Mouse (Mus musculus) hindbrain, embryonic 13.5 days (tissue): Measurements from ENCODE around the gene Olfr279. TPM values are rescaled to one million over a fixed set of nuclear protein-coding genes. Genes with fewer than 3 reads are reported as not detected.
A peak's percentile ranks its signal among the peaks of the same experiment; 100 is the strongest.
"Not testable (repeated sequence)": the region's sequence is repeated elsewhere in the genome, so short reads cannot be mapped to it uniquely, and the experiment has no call there.

Source experiments
- ATAC-seq: fragments of 200-750 bp; cut with Nextera tagmentation; 2 replicates; pipeline ENCODE4 v1.8.0; 2017; ENCODE audit warnings: moderate TSS enrichment; ENCODE audit not compliant: low FRiP score
- H3K27ac ChIP-seq: fragments of 300-500 bp; sonication (generic); 2 replicates; pipeline ENCODE4 v1.5.1; 2015; ENCODE audit warnings: inconsistent platforms, mild to moderate bottlenecking, moderate library complexity
- H3K27me3 ChIP-seq: fragments of 300-500 bp; sonication (generic); 2 replicates; pipeline ENCODE4 v1.6.1; 2015; ENCODE audit warnings: mild to moderate bottlenecking, inconsistent platforms
- H3K36me3 ChIP-seq: fragments of 300-500 bp; sonication (generic); 2 replicates; pipeline ENCODE4 v1.6.1; 2015; ENCODE audit warnings: mild to moderate bottlenecking, inconsistent platforms
- H3K4me1 ChIP-seq: fragments of 300-500 bp; sonication (generic); replicated peaks from 2 replicates; pipeline ENCODE4 v1.6.1; 2015; ENCODE audit warnings: inconsistent platforms
- H3K4me2 ChIP-seq: fragments of 300-500 bp; sonication (generic); 2 replicates; pipeline ENCODE4 v1.6.1; 2015; ENCODE audit warnings: inconsistent platforms, mild to moderate bottlenecking, moderate library complexity
- H3K4me3 ChIP-seq: fragments of 300-500 bp; sonication (generic); 2 replicates; pipeline ENCODE4 v1.5.1; 2015; ENCODE audit warnings: mild to moderate bottlenecking, inconsistent platforms
- H3K9ac ChIP-seq: fragments of 300-500 bp; sonication (generic); 2 replicates; pipeline ENCODE4 v1.6.1; 2015; ENCODE audit warnings: mild to moderate bottlenecking, inconsistent platforms
- H3K9me3 ChIP-seq: fragments of 300-500 bp; sonication (generic); 2 replicates; pipeline ENCODE4 v1.6.1; 2016; ENCODE audit warnings: inconsistent platforms
- WGBS: fragments of 180-500 bp; shearing (Covaris S2); methylation state at CpG from one replicate; pipeline ENCODE4 v1.1.7; 2015; 5-methylcytosine and 5-hydroxymethylcytosine counted together
- polyA plus RNA-seq: library from polyadenylated mRNA; unstranded; fragments of >200 nt; fragmentation: Nextera tagmentation; extraction: Ambion mirVana; gene quantifications from 2 replicates; pipeline ENCODE4 v1.2.1, GENCODE M21; 2015

Gene Olfr279
- polyA plus RNA-seq, 1 experiment from 2014 or later = not detected

DNA sequence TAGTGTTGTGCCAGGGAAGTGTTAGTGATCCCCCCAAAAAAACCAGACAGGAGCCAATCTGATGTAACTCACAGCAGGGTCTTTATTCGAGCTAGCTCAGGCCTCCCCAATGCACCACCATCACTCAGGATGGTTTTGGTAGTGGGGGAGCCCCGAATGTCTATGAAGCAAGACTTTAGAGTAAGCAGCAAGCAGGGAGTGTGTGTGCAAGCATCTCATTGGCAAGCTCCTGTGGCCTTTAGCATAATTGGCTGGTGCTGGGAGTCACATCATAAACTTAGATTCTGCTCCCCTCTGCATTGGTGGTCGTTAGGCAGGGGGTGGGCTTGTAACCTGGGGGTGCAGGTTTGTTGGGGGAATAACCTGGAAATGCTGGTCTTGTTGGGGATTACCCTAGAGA, 21.5 kb downstream of the Olfr279 start:
- H3K9ac ChIP-seq, H3K4me2 ChIP-seq, H3K4me3 ChIP-seq, ATAC-seq, H3K27me3 ChIP-seq, H3K9me3 ChIP-seq, H3K4me1 ChIP-seq, H3K27ac ChIP-seq: not testable (repeated sequence)
- peaks cover 25% of the 10 kb centered on the region for H3K36me3 ChIP-seq
- 79% methylated on average over 3 of the region's 3 CpGs for WGBS

- no peak overlapping the region for H3K9ac ChIP-seq
- H3K27ac ChIP-seq = no peak overlapping the region
- H3K36me3 ChIP-seq = peaks cover 25% of the 10 kb centered on the region
- H3K27me3 ChIP-seq = no peaks in the 10 kb centered on the region
- no peak overlapping the region for H3K4me3 ChIP-seq
- H3K4me2 ChIP-seq = no peak overlapping the region
- peaks cover 9% of the 10 kb centered on the region for H3K4me1 ChIP-seq
- no peak for ATAC-seq
- H3K9me3 ChIP-seq = no peaks in the 10 kb centered on the region
- 89% methylated on average over 8 of the region's 8 CpGs for WGBS
Measured at GRCm38 (mm10) chr15:98514146-98514545, 21.9 kb downstream of the Olfr279 start.

- H3K4me3 ChIP-seq, H3K9me3 ChIP-seq, H3K27ac ChIP-seq, H3K27me3 ChIP-seq, H3K4me2 ChIP-seq, H3K9ac ChIP-seq, ATAC-seq, H3K4me1 ChIP-seq: not testable (repeated sequence)
- H3K36me3 ChIP-seq = peaks cover 30% of the 10 kb centered on the region
- 87% methylated on average over 2 of the region's 2 CpGs for WGBS
Measured at GRCm38 (mm10) chr15:98514845-98515244, 22.6 kb downstream of the Olfr279 start.

DNA sequence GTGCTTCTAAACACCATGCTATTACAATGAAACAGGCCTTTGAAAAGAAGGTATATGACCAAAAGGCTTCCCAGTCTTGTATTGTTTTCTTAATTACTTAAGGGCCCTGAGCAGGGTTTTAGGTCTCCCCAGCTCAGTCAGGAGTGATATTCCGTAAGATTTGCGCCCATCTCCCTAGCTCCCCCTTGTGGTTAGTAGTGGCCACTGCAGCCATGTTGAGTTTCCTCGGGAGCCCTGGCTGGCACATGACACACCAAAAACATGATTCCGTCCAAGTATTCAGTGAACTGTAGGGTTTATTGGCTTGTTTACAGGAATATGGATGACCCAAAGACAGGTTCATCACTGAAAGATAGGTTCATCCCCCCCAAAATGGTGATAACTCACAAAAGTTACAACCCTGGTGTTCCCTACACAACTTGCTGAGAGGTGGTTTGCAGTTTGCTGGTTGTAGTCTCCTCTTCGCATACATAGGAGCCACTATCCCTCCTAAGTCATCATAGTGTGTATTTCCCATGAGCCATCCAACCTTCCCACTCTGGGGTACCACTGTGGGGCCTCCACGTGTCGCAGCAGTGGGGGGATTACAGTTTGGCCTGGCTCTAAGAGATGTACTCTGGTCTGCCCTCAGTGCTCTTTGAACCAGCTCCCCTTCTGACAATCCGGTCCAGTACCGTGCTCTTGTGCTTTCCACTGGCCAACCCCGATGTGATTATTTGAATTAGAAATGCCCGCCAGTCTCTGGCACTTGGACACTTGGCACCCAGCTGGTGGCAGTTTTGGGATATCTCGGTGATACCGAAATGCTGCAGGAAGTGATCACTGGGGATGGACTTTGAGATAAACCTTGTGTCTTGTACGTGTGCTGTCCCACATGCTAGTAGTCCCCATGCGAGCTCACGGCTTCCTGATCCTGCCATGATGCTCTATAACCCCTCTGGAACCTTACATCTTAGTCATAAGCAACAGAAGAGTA, 25.5 kb downstream of the Olfr279 start:
- Histone ChIP-seq H3K27me3 (no peaks in the 10 kb centered on the region), H3K4me3 (no peak overlapping the region), H3K4me2 (no peak overlapping the region), H3K27ac (no peak overlapping the region), H3K36me3 (peaks cover 55% of the 10 kb centered on the region), H3K9ac (no peak overlapping the region), H3K9me3 (no peaks in the 10 kb centered on the region), H3K4me1 (no peaks in the 10 kb centered on the region)
- 70% methylated on average over 16 of the region's 16 CpGs for WGBS
- no peak for ATAC-seq

DNA sequence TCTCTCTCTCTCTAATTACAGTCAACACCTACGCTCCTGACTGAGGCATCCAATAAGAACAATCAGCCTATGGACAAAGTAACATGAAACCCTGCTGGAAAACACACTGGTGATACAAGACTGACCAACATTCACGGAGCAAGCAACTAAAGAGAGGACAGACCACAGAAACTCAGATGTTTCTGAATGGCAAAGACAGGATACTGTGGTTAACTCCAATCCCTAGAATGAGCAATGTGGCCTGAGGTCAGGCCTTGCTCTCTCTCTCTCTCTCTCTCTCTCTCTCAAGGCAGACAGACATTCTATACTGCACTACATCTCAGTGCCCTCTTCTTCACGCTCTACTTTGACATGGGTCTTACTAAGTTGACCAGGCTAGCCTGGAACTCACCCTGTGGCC, 29.0 kb downstream of the Olfr279 start:
- peaks cover 78% of the 10 kb centered on the region for H3K36me3 ChIP-seq
- no peak overlapping the region for H3K4me3 ChIP-seq
- no peaks in the 10 kb centered on the region for H3K9me3 ChIP-seq
- no peak overlapping the region for H3K27ac ChIP-seq
- H3K4me2 ChIP-seq = no peak overlapping the region
- ATAC-seq = no peak
- no peak overlapping the region for H3K9ac ChIP-seq
- 0 out of 2 replicates have a peak, but pooled peaks cover 4% of the 10 kb centered on the region for H3K4me1 ChIP-seq
- H3K27me3 ChIP-seq = no peaks in the 10 kb centered on the region
- WGBS = 96% methylated on average over 3 of the region's 3 CpGs

GRCm38 (mm10) chr15:98526057-98526456, 33.9 kb downstream of the Olfr279 start:
- Histone ChIP-seq H3K9me3 (no peaks in the 10 kb centered on the region), H3K36me3 (peaks cover 93% of the 10 kb centered on the region), H3K9ac (no peak overlapping the region), H3K27ac (0 out of 2 replicates have a peak overlapping the region, but pooled peaks have one; percentile 12), H3K4me1 (peaks cover 21% of the 10 kb centered on the region), H3K4me2 (no peak overlapping the region), H3K4me3 (no peak overlapping the region), H3K27me3 (no peaks in the 10 kb centered on the region)
- no peak for ATAC-seq
- 48% methylated on average over 5 of the region's 5 CpGs for WGBS

- no peaks in the 10 kb centered on the region for H3K9me3 ChIP-seq
- WGBS = 98% methylated on average over 5 of the region's 5 CpGs
- peaks cover 91% of the 10 kb centered on the region for H3K36me3 ChIP-seq
- peaks cover 32% of the 10 kb centered on the region for H3K4me1 ChIP-seq
- no peak overlapping the region for H3K4me3 ChIP-seq
- ATAC-seq = no peak
- H3K27me3 ChIP-seq = no peaks in the 10 kb centered on the region
- H3K9ac ChIP-seq = no peak overlapping the region
- no peak overlapping the region for H3K4me2 ChIP-seq
- H3K27ac ChIP-seq = no peak overlapping the region
Measured at GRCm38 (mm10) chr15:98527056-98527771, 35.0 kb downstream of the Olfr279 start.

GRCm38 (mm10) chr15:98528066-98528563, 35.9 kb downstream of the Olfr279 start:
- H3K4me2 ChIP-seq = no peak overlapping the region
- no peaks in the 10 kb centered on the region for H3K27me3 ChIP-seq
- H3K9ac ChIP-seq = no peak overlapping the region
- ATAC-seq = no peak
- peaks cover 82% of the 10 kb centered on the region for H3K36me3 ChIP-seq
- 90% methylated on average over 5 of the region's 5 CpGs for WGBS
- H3K27ac ChIP-seq = no peak overlapping the region
- H3K9me3 ChIP-seq = no peaks in the 10 kb centered on the region
- no peak overlapping the region for H3K4me3 ChIP-seq
- H3K4me1 ChIP-seq = peaks cover 40% of the 10 kb centered on the region

GRCm38 (mm10) chr15:98532281-98532680, 40.1 kb downstream of the Olfr279 start:
- H3K4me3 ChIP-seq = peak overlapping the region; percentile 82
- H3K4me1 ChIP-seq = peaks cover 33% of the 10 kb centered on the region
- ATAC-seq = no peak
- peak overlapping the region; percentile 90 for H3K9ac ChIP-seq
- peak overlapping the region; percentile 93 for H3K4me2 ChIP-seq
- H3K9me3 ChIP-seq = no peaks in the 10 kb centered on the region
- H3K27me3 ChIP-seq = no peaks in the 10 kb centered on the region
- peaks cover 45% of the 10 kb centered on the region for H3K36me3 ChIP-seq
- H3K27ac ChIP-seq = no peak overlapping the region
- 37% methylated on average over 5 of the region's 5 CpGs for WGBS

DNA sequence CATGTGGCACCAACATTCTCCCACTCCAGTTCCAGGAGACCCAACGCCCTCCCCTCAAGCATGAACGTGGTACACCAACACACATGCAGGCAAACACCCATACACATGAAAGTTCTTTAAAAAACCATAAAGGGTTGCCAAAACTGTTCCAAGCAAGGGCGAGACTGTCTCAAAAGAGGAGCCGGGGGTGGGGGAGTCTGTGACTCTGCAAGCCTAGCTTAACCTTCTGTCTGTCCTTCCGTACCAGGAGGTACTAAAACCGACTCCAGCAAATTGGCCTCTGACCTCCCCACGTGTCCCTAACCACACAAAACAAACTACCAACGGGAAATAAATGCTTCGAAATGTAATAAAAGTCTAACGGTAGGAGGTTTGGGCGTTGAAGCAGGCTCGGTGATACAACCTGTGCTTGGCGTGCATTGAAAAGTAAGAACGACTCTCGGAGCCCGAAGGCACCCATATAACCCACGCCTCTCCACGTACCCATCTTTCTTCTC, 40.9 kb downstream of the Olfr279 start:
- under 1% methylated on average over 18 of the region's 18 CpGs for WGBS
- no peaks in the 10 kb centered on the region for H3K9me3 ChIP-seq
- H3K27ac ChIP-seq = peak overlapping the region; percentile 99
- peak overlapping the region; percentile 93 for H3K4me2 ChIP-seq
- peaks cover 37% of the 10 kb centered on the region for H3K36me3 ChIP-seq
- ATAC-seq = no peak
- peak overlapping the region; percentile 82 for H3K4me3 ChIP-seq
- H3K9ac ChIP-seq = peak overlapping the region; percentile 90
- peaks cover 29% of the 10 kb centered on the region for H3K4me1 ChIP-seq
- H3K27me3 ChIP-seq = no peaks in the 10 kb centered on the region

DNA sequence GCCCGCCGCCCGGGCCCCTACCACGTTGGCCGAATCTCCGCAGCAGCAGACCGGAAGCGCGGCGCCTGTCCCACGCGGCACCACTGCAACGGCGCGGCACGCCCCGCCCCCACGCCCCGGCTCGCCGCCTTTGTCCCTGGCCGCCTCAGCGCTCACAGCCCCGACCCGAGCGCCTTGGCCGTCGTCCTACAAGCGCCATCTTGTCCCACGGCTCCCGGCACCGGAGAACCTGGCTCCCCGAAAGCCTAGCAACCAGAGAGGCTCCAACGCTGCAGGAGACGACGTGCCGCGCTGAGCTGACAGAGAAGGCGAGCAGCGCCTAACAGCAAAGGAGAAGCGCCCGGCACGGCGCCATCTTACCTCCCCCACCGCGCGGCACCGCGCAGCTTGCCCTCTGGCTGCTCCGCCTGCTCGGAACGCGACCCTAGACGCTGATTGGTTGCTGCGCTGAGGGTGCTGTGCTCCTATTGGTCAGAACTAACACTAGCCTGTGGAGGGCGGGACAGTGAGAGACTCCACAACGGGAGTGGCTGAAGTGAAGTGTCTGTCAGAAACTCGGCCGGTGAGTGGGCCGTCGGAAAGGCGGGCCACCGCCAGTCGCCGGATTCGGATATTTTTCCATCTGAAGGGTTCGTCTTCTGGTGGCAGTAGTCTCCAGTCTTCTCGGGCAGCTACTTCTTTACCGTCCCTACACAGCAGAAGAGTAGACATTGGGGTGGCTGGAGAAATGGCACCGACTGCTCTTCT, 41.9 kb downstream of the Olfr279 start, which contains the start of gene Kansl2:
Gene Kansl2, minus strand, starts transcription at position 384 of the 747 bp plus-strand sequence.
- Histone ChIP-seq H3K4me3 (peak within 1 kb of the TSS; percentile 82), H3K27me3 (no peaks in the 10 kb centered on the region), H3K36me3 (peaks cover 30% of the 10 kb centered on the region), H3K4me2 (peak within 1 kb of the TSS; percentile 93), H3K27ac (peak within 1 kb of the TSS; percentile 99), H3K9me3 (no peaks in the 10 kb centered on the region), H3K4me1 (peaks cover 29% of the 10 kb centered on the region), H3K9ac (peak within 1 kb of the TSS; percentile 90)
- WGBS = under 1% methylated on average over 64 of the region's 70 CpGs
- ATAC-seq = peak; percentile 100
